ENCODE assay signal across 10 mouse cellular contexts in genomic region chrX:140544737-140545136, GRCm38 (mm10). TPM values are rescaled to one million over a fixed set of nuclear protein-coding genes. Genes with fewer than 3 reads are reported as not detected.
DNase-seq lines count a peak whose midpoint lies in the region; ATAC-seq and TF ChIP-seq lines count a peak whose summit lies in the region.
"Had no signal": no experiment of that assay in that cellular context is flagged by ENCODE, and none has a peak within 500 bp of the region (broad histone marks: within the 10 kb centered on the region; RNA-seq: fewer than 3 reads in every experiment).

No protein-coding gene starts in this region.

- ATAC-seq in liver, embryonic 11.5 days (replicated peaks; ENCODE audit: low FRiP score): no peak
- ATAC-seq: Patski had no signal

- H3K9me3 ChIP-seq in liver, embryonic 11.5 days (ENCODE audit: control insufficient read depth, low read length): no peaks in the 10 kb centered on the region
- H3K9me3 ChIP-seq: megakaryocyte, embryonic 14.5 days had no signal

- H3K4me2 ChIP-seq in liver, embryonic 11.5 days: no peak overlapping the region

- H3K9ac ChIP-seq in liver, embryonic 11.5 days (ENCODE audit: low read depth, low read length): no peak overlapping the region

- no peak overlapping the region for H3K4me3 ChIP-seq in liver, embryonic 11.5 days (ENCODE audit: low read depth, low read length)
- H3K4me3 ChIP-seq in bone marrow, adult 2 months (replicated peaks; ENCODE audit: control insufficient read depth, low read depth, low read length): no peak overlapping the region
- H3K4me3 ChIP-seq in lung, adult 2 months (replicated peaks; ENCODE audit: extremely low read depth, low read depth, low read length): no peak overlapping the region
- H3K4me3 ChIP-seq: megakaryocyte, embryonic 14.5 days had no signal

- no peaks in the 10 kb centered on the region; the same call in 1 of the 2 replicates for H3K4me1 ChIP-seq in liver, embryonic 11.5 days (replicated peaks; ENCODE audit: control insufficient read depth, insufficient read depth, low read length)
- H3K4me1 ChIP-seq in bone marrow, adult 2 months (ENCODE audit: control insufficient read depth, insufficient read depth, low read length): no peaks in the 10 kb centered on the region; the same call in 1 of the 2 replicates
- H3K4me1 ChIP-seq in lung, adult 2 months (ENCODE audit: control insufficient read depth, insufficient read depth, low read length): peaks cover 13% of the 10 kb centered on the region

- no peaks in the 10 kb centered on the region for H3K36me3 ChIP-seq in liver, embryonic 11.5 days (ENCODE audit: control insufficient read depth, insufficient read depth, low read length)
- H3K36me3 ChIP-seq in splenic B cell, adult 2 months (ENCODE audit: control insufficient read depth, insufficient read depth, low read length, poor library complexity, severe bottlenecking): peaks cover 8% of the 10 kb centered on the region; the same call in 1 of the 2 replicates

- no peak for TF ChIP-seq POLR2A in bone marrow, adult 2 months (IDR thresholded peaks at IDR 0.05; ENCODE audit: borderline replicate concordance, control insufficient read depth, low read depth, low read length)
- no peak for TF ChIP-seq POLR2A in lung, adult 2 months (IDR thresholded peaks at IDR 0.05; ENCODE audit: borderline replicate concordance, extremely low read depth, low read depth, low read length)

- peak; percentile 27; the same call in 1 of the 2 replicates for TF ChIP-seq CTCF in bone marrow, adult 2 months (IDR thresholded peaks at IDR 0.05; ENCODE audit: control insufficient read depth, insufficient read depth, low read length)
- TF ChIP-seq CTCF in lung, adult 2 months (IDR thresholded peaks at IDR 0.05; ENCODE audit: insufficient read depth, low read length): peak; percentile 17; the same call in 1 of the 2 replicates

- peaks cover 15% of the 10 kb centered on the region for H3K27me3 ChIP-seq in liver, embryonic 11.5 days (replicated peaks; ENCODE audit: control insufficient read depth, insufficient read depth, low read length)
- no peaks in the 10 kb centered on the region for H3K27me3 ChIP-seq in splenic B cell, adult 2 months (ENCODE audit: control insufficient read depth, insufficient read depth, low read length, poor library complexity, severe bottlenecking)

- DNase-seq in adrenal gland, postnatal 14 days: peak; percentile 68
- no peak for DNase-seq in adrenal gland, postnatal 4 days (ENCODE audit: low spot score in 2 of 2)
- peak; percentile 55 for DNase-seq in liver
- DNase-seq in liver, embryonic 11.5 days (ENCODE audit: low spot score): no peak
- DNase-seq in forelimb bud, embryonic 11.5 days (ENCODE audit: low read depth, low spot score): peak; percentile 58
- DNase-seq in lung, adult 2 months: no peak
- DNase-seq in splenic B cell, adult 2 months (ENCODE audit: low read depth, low spot score): peak; percentile 80

- WGBS in liver, embryonic 11.5 days: 33% methylated on average over 3 of the region's 3 CpGs
- 31% methylated on average over 3 of the region's 3 CpGs for WGBS in bone marrow, adult 2 months
- WGBS in lung, adult 2 months: 47% methylated on average over 3 of the region's 3 CpGs

- H3K27ac ChIP-seq in liver, embryonic 11.5 days (ENCODE audit: low read depth, low read length): no peak overlapping the region
- no peak overlapping the region for H3K27ac ChIP-seq in bone marrow, adult 2 months (ENCODE audit: control insufficient read depth, insufficient read depth, low read depth, low read length, poor library complexity)

RNA-seq across cellular contexts. Expression of gene Tsc22d3, which starts 55.7 kb away (rescaled TPM):
- total RNA-seq in adrenal gland, postnatal 14 days (2021): 126 and 203 TPM in 2 replicates
- 10 to 100 TPM; 74.0 to 79.1 TPM for total RNA-seq in adrenal gland, postnatal 4 days (2021)
- 31.5 and 32.2 TPM in 2 replicates for polyA plus RNA-seq in liver, embryonic 11.5 days (2014; fragmentation: Nextera tagmentation; extraction: Ambion mirVana)
- 51.1 and 59.6 TPM in 2 replicates for polyA plus RNA-seq in bone marrow, adult 2 months (2011; ENCODE audit: insufficient read depth, insufficient read length, low replicate concordance, missing spikeins)
- polyA plus RNA-seq in lung, adult 2 months (2012; rRNA removed): 128 and 308 TPM in 2 replicates

Comparison
In these comparisons a context has a peak if more than half of its experiments do, and no peak if none do; other contexts are left out.
1. DNase-seq: peak in adrenal gland, postnatal 14 days (single experiment), liver (single experiment), forelimb bud, embryonic 11.5 days (single experiment) and splenic B cell, adult 2 months (single experiment); none in adrenal gland, postnatal 4 days (0 of 2), liver, embryonic 11.5 days (single experiment) and lung, adult 2 months (single experiment).